Mouse (Mus musculus) spleen, adult 2 months (tissue): ENCODE data around the gene Chmp6.

ENCODE experiments used
- CTCF ChIP-seq: fragments of 200-500 bp; IDR thresholded peaks from 2 replicates; pipeline ENCODE4 v1.5.1; 2011; ENCODE audit warnings: mild to moderate bottlenecking, inconsistent platforms; ENCODE audit not compliant: insufficient read depth, insufficient read length, insufficient replicate concordance; ENCODE audit errors: extremely low read depth
- POLR2A ChIP-seq: fragments of 200-500 bp; IDR thresholded peaks from 2 replicates; pipeline ENCODE4 v1.6.1; 2011; ENCODE audit warnings: low read depth, low read length, inconsistent platforms

DNA sequence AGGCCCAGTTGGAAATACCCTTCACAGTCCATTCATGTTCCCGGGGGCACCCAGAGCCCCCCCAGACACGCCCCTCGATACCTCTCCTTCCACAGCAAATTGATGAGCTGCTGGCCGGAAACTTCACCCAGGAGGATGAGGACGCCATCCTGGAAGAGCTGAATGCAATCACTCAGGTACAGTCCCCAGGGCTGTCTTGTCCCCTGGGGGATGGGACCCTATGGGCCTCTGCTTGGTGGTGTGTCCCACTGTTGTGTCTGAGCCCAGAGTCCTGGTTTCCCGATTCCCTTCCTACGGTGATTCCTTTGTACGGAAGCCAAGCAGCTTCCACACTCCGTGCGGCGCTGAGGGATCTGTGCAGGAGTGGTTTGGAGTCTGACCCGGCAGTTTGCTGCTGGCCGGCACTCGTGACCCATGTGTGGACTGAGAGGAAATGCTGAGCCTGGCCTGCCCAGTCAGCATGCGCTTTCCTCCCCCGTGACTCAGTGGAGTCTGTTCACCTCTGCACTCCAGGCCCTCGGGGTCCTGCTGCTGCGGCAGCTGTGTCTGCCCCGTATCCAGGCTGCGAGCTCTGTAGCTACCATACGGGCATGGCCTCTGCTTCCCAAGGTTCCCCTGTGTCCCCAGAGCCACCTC is 3.7 kb downstream of the Chmp6 start:
- TF ChIP-seq CTCF (no peak), POLR2A (no peak)
